Mouse (Mus musculus): ENCODE results near the gene Lgi1.

The Lgi1 gene

DNA sequence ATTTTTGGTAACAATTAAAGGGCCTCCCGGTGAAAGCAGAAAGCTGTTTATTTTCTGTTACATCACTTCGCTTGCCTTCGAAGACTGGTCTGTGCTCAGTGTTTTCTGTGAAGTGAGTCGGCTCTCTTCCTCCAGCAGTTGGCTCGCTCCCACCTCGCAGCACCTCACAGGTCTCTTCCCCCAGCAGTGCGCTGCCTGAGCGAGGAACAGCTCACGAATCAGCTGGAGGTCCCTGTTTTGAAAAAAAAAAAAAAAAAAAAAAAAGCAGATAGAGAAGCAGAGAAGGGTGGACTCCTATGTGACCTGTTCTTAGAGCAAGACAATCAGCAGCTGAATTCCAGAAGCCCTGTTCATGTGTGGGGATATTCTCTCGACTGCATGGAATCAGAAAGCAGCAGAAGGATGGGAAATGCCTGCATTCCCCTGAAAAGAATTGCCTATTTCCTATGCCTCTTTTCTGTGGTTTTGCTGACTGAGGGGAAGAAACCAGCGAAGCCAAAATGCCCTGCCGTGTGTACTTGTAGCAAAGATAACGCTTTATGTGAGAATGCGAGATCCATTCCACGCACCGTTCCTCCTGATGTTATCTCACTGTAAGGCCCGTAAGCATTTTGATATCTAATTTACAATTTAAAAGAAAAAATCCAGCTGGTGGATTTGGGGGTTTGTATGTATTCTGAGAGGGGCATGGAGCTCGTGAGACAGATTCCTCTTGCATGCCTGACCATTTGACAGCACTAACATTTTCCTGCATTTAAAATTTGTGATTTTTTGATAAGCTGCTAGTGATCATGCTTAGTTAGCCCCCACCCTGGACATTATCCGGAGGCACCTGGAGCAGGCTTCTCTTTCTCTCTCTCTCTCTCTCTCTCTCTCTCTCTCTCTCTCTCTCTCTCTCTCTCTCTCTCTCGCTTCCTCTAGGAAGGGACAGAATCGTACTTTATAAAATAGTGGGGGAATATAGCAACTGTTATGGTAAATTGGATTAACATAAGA is at the start of gene Lgi1:
TSS of gene Lgi1 (plus strand) at position 32 of the 996 bp plus-strand sequence.
- no peak for DNase-seq (ENCODE audit: low spot score in 2 of 2)

DNA sequence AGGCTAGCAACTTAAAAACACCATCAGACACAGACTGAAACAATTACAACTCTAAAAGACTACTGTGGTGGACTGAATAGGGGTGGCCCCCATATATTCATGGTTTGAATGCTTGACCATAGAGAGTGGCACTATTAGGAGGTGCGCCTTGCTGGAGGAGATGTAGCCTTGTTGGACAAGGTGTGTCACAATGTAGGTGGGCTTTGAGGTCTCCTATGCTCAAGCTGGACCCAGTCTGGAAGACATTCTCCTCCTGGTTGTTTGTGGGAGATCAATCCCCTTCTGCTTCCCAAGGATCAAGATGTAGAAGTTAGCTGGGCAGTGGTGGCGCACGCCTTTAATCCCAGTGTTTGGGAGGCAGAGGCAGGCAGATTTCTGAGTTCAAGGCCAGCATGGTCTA is 46.6 kb upstream of the Lgi1 start:
- DNase-seq (ENCODE audit: low spot score in 2 of 2) = no peak

- DNase-seq (ENCODE audit: low spot score in 2 of 2) = no peak
Observed at GRCm38 (mm10) chr19:38223356-38223904, 40.9 kb upstream of the Lgi1 start.

DNA sequence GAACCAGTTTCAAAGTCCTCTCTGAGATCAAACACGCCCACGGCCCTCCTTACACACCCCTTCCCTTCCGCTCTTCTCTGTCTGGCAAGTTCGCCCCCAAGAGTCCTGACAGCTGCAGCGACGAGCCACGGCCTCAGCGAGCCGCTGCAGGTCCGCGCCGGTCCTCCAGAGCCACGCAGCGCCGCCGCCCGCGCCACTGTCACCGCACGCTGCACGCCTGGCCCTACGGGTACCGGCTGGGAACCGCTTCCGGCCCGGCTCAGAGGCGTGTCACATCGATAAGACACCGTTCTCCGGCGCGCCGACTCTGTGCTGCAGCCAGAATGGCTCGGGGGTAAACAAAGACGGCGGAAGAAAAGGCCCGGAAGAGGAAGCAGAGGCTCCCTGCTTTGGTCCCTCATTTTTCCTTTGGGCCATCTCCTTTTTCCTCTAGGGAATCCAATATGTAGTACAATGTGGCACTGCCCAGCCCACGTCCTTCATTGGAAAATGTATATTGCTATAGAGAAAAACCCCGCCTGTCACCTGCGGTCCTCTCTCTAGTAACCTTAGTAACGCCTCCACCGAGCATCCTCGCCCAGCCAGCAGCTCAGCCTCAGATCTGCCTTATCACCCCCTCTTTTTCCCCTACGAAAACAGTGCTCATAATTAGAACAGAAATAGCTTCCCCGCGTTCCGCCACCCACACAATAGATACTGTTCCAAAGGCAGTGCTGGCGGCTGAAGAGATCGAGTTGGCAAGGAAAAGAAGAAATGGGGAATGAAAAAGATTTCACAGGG is 40.2 kb upstream of the Lgi1 start, which contains the start of gene Fra10ac1:
TSS of gene Fra10ac1 (minus strand) at position 252 of the 780 bp plus-strand sequence.
- peak; percentile 80 to 82 for DNase-seq (ENCODE audit: low spot score in 2 of 2)

GRCm38 (mm10) chr19:38224685-38225060 is 39.7 kb upstream of the Lgi1 start:
- no peak for DNase-seq (ENCODE audit: low spot score in 2 of 2)

DNA sequence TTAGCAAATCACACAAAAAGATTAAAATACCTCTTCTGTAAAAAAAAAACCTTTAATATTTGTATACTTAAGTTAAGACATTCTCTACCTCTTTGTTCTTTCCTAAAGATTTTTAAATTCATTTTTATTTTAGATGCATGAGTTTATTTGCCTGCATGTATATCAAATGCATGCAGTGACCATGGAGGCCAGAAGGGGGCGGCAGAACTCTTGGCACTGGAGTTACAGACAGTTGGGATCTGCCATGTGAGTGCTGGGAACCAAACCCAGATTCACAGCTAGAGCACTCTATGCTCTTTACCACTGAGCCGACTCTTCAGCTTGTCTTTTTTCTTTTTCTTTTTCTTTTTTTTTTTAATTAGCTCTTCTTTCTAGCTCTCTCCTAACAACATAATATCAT is 35.6 kb upstream of the Lgi1 start:
- DNase-seq (ENCODE audit: low spot score in 2 of 2) = no peak

- no peak for DNase-seq (ENCODE audit: low spot score in 2 of 2)
Observed at GRCm38 (mm10) chr19:38232087-38232486, 32.2 kb upstream of the Lgi1 start.

DNA sequence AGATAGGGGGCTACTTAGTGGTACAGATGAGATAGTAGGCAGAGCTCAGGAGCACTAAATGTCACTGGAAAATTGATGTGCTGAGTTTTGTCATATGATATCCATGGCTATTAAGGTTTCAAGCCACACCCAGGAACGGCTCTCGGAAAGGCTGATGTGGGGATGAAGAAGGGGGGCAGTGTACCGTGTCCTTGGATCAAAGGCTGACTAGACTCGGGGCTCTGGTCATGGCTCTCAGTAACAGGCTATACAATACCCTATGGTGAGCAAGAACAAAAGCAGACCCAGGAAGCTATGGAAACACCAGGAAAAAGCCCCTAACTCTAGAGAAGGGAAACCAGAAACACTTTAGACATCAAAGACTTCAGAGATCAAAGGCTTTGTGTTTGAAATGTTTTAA is 31.8 kb upstream of the Lgi1 start:
- DNase-seq (ENCODE audit: low spot score in 2 of 2) = no peak

- DNase-seq (ENCODE audit: low spot score in 2 of 2) = no peak
Observed at GRCm38 (mm10) chr19:38236526-38236925, 27.8 kb upstream of the Lgi1 start.

DNA sequence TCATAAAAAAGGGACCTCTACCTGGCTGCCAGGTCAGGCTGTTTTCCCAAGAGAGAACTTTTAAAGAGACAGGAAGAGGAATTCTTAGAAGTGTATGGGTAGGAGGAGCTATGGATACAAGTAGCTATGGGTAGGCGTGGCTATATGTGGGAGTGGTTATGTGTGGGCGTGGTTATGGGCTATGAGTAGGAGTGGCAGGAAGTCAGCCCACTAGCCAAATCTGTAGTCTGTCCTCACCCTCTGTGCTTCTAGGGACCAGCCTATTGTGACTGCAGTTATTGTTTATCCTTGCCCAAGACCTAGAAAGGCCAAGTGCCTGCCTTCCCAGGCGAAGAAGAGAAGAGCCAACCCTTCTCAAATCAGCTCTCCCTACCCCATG is 26.5 kb upstream of the Lgi1 start:
- no peak for DNase-seq (ENCODE audit: low spot score in 2 of 2)

- DNase-seq (ENCODE audit: low spot score in 2 of 2) = no peak
Observed at GRCm38 (mm10) chr19:38238213-38238951, 26.0 kb upstream of the Lgi1 start.

DNA sequence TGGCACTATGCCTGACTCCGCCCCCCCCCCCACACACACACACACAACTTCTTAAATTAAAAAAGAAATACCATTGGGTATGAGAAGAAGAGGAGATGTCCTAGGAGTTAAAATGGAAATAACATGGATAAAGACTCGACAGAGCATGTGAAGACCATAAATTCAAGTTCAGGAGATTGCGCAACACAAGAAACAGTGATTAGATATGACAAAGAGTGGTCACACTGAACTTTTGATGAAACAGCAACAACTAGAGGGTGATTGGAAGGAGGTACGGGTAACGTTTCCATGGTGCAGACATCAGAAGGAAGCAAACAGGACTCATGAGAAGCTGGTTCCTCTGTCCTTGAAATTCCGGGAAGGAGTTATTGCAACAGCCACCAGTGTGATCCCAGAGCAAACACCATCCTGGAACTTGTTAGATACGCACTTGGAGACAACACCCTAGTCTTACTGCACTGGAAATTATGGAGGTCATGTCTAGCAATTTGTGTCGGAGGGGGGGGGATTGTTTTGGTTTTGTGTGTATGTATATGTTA is 22.0 kb upstream of the Lgi1 start:
- DNase-seq (ENCODE audit: low spot score in 2 of 2) = no peak

- DNase-seq (ENCODE audit: low spot score in 2 of 2) = no peak
Observed at GRCm38 (mm10) chr19:38244748-38245147, 19.6 kb upstream of the Lgi1 start.

DNA sequence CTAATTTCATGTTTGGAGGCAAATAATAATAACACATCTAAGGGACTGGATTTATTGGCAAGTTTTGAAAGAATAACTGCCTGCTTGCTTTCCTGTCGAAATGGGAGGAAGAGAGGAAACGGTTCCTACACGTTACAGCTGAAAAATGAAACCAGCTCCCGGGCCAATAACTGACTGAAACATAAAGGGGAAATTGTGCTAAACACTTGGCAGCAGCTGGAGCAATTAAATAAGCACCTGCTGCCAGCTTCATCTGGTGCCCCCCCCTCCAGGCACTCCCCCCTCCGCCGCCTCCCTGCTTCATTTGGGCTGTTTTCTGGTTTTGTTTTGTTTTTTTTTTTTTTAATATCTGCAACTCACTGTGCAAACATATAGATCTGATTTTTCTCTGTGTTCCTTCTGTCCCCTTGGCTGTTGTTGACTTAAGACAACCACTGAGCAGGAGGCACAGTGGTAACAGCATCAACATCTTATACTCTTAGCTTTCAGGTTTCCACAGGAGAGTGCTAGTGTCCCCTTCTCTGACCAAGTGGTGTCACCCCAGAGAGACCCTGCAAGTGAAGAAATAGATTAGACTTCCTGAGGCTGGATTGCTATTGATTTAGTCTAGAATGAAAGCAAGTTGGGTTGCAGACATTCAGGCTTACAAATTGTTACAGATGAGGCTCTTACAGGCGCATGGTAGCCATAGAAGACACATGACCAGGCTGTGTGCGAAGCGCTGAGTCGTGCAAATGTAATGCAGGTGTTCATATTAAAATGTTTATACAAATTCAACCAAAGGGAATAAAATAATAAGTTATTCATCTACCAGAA is 18.8 kb upstream of the Lgi1 start:
- no peak for DNase-seq (ENCODE audit: low spot score in 2 of 2)

GRCm38 (mm10) chr19:38246177-38246622 is 18.1 kb upstream of the Lgi1 start:
- no peak for DNase-seq (ENCODE audit: low spot score in 2 of 2)

DNA sequence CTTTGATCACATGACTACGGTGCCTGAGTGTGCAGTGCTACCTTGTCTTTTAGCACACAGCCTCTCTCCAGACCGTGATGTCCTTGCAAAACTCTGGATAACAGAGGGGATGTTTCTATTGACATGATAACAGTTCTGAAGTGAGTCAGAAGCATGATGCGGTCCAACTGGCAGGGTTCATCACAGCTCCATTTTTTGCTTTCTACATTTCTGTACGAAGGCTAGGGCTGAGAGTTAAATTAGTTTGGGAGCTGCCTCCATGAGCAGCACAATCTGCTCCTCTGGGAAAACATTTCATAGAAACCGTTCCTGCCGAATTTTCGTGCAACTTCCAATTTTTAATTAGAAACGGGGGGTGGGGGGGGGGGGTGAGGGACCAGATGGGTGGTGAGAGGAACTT is 14.7 kb upstream of the Lgi1 start:
- DNase-seq (ENCODE audit: low spot score in 2 of 2) = no peak

DNA sequence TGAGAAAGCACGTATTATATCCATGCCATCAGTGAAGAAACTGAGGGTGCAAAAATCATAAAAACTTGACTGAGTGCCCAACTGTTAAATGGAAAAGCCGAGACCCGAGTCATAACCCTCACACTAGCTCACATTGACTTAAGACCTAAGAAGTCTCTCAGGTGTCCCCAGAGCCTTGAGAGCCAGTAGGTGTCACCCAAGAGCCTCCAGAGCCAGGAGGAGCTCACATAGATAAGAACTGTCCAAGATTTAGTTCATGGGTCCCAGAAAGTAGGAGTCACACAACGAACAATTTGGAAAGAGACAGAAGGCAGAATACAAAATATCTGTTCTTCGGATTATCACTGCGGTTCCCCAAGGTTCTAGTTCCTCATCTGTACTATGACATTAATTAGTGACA is 10.5 kb upstream of the Lgi1 start:
- peak; percentile 2 to 3 for DNase-seq (ENCODE audit: low spot score in 2 of 2)

DNA sequence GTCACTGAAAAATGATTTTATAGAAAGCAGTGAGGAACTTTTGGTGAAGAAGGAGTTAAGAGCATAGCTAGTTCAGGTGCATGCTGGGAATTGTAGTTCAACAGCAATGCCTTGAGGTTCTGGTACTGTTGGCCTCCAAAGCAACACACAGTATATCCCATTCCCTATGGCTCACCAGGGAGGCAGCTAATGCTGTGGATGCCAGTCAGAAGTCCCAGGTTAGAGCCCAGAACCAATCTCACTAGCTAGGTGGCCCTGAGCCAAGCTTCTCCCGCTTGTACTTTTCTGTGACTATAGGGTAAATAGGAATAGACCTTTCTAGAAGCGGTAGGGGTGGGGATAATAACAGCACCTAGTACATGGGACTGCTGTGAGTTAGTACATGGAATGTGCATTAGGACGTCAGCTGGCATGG is 5.7 kb upstream of the Lgi1 start:
- DNase-seq (ENCODE audit: low spot score in 2 of 2) = no peak

DNA sequence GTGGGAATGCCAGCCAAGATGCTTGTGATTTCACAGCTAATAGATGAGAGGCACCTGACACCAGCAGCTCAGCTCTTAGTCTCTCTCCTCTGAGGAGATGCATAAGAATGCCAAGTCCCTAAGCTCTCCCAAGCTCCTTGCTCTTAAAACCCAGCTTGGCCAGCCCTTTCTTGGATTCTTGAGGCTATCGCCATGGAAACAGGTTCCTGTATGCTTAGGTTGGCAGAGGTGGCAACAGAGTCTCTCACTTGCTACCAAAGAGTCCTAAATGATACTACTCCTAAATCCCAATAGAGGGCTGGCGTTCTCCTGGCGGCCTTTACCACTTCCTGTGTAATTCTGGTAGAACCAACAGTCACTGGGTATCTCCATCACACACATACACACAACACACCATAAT is 4.9 kb upstream of the Lgi1 start:
- DNase-seq (ENCODE audit: low spot score in 2 of 2) = no peak

GRCm38 (mm10) chr19:38260346-38260745 is 4.0 kb upstream of the Lgi1 start:
- no peak for DNase-seq (ENCODE audit: low spot score in 2 of 2)

Data from spleen, postnatal 36 days (tissue).